Mouse (Mus musculus) liver, adult 2 months (tissue): ENCODE data around the gene Kazn. TPM values are rescaled to one million over a fixed set of nuclear protein-coding genes. Genes with fewer than 3 reads are reported as not detected.

ENCODE experiments used
- DNase-seq: peaks from one replicate; pipeline ENCODE4 v3.0.0-alpha.2; 2011; ENCODE audit warnings: low read depth, low spot score; ENCODE audit errors: extremely low read depth
- H3K27ac ChIP-seq: fragments of 200-500 bp; replicated peaks from 2 replicates; pipeline ENCODE4 v1.5.1; 2012; ENCODE audit warnings: low read depth, mild to moderate bottlenecking, control low read depth, inconsistent platforms, low read length; ENCODE audit not compliant: insufficient read depth
- H3K27me3 ChIP-seq: fragments of 200-500 bp; 2 replicates; pipeline ENCODE4 v1.6.1; 2012; ENCODE audit warnings: mild to moderate bottlenecking, moderate library complexity, low read length, inconsistent platforms; ENCODE audit not compliant: control insufficient read depth, insufficient read depth
- H3K36me3 ChIP-seq: fragments of 200-500 bp; 2 replicates; pipeline ENCODE4 v1.6.1; 2012; ENCODE audit warnings: low read length, inconsistent platforms; ENCODE audit not compliant: control insufficient read depth, insufficient read depth
- H3K4me1 ChIP-seq: fragments of 200-500 bp; 2 replicates; pipeline ENCODE4 v1.6.1; 2011; ENCODE audit warnings: low read length; ENCODE audit not compliant: control insufficient read depth, insufficient read depth
- H3K4me3 ChIP-seq: fragments of 200-500 bp; 2 replicates; pipeline ENCODE4 v1.5.1; 2011; ENCODE audit warnings: low read depth, mild to moderate bottlenecking, control low read depth, low read length, moderate library complexity; ENCODE audit not compliant: insufficient read depth
- H3K79me2 ChIP-seq: fragments of 200-500 bp; 2 replicates; pipeline ENCODE4 v1.6.1; 2012; ENCODE audit warnings: inconsistent platforms, mild to moderate bottlenecking, low read length, moderate library complexity; ENCODE audit not compliant: control insufficient read depth, insufficient read depth
- H3K9ac ChIP-seq: fragments of 200-500 bp; 2 replicates; pipeline ENCODE4 v1.6.1; 2012; ENCODE audit warnings: low read depth, mild to moderate bottlenecking, control low read depth, inconsistent platforms, low read length
- CTCF ChIP-seq: fragments of 200-500 bp; IDR thresholded peaks from 2 replicates; pipeline ENCODE4 v1.5.1; 2011; ENCODE audit warnings: low read depth, low read length, control low read depth
- POLR2A ChIP-seq: fragments of 200-500 bp; IDR thresholded peaks from 2 replicates; pipeline ENCODE4 v1.6.1; 2011; ENCODE audit warnings: low read length, control low read depth; ENCODE audit not compliant: insufficient read depth; ENCODE audit errors: extremely low read depth
- WGBS: fragments of 180-500 bp; shearing (Covaris S2); methylation state at CpG from one replicate; pipeline ENCODE4 v1.1.7; 2018; 5-methylcytosine and 5-hydroxymethylcytosine counted together
- polyA plus RNA-seq: library from polyadenylated mRNA; depleted of rRNA; stranded (reverse); fragments of >200 nt; gene quantifications from 2 replicates; pipeline ENCODE4 v1.2.3, GENCODE M21; 2012
- total RNA-seq: library from RNA; depleted of rRNA; stranded (reverse); fragments of >200 nt; gene quantifications from 2 replicates; pipeline ENCODE4 v1.2.3, GENCODE M21; 2014

The Kazn gene
- total and polyA plus RNA-seq, 2 experiments, result 0.37 to 1.3 TPM

DNA sequence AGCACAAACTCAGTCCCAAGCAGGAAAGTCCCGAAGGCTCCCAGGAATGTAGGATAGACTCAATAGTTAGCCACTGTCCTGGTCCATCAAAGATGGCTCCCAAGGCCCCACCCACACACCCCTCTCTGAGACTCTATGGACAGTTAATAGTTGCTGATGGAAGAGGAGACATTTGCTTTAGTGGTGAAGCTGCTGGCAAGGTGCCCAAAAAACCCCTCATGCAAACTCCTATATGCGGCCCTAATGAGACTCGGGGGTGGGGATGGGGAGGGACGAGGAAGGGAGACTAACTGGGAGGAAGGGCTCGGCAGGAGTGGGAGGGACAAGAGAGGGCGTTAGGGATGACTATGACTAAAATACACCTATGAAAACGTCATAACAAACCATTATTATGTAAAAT lies 29.7 kb downstream of the Kazn start:
- no peaks in the 10 kb centered on the region for H3K79me2 ChIP-seq
- H3K9ac ChIP-seq, result no peak overlapping the region
- H3K27ac ChIP-seq, result no peak overlapping the region
- TF ChIP-seq CTCF (no peak), POLR2A (no peak)
- H3K4me1 ChIP-seq, result no peaks in the 10 kb centered on the region
- WGBS, result 87% methylated on average over 7 of the region's 7 CpGs
- DNase-seq, result no peak
- no peak overlapping the region for H3K4me3 ChIP-seq
- H3K27me3 ChIP-seq, result no peaks in the 10 kb centered on the region
- H3K36me3 ChIP-seq, result no peaks in the 10 kb centered on the region

DNA sequence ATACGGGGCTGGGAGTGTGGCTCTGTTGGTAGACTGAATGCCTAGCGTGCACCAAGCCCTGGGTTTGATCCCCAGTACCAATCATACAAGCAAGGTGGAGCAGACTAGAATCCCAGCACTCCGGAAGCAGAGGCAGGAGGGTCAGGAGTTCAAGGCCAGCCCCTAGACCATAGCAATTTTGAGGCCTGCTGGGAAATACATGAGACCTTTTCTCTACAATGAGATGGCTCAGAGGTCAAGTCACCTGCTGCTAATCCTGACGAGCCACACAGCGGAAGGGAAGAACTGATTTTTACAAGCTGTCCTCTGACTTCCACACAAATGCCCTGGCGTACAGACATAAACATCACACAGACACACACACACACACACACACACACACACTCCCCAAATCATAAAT lies 33.5 kb downstream of the Kazn start:
- no peak for TF ChIP-seq CTCF
- 89% methylated on average over 6 of the region's 6 CpGs for WGBS
- Histone ChIP-seq H3K36me3 (no peaks in the 10 kb centered on the region), H3K79me2 (no peaks in the 10 kb centered on the region), H3K4me1 (no peaks in the 10 kb centered on the region), H3K27me3 (no peaks in the 10 kb centered on the region), H3K9ac (no peak overlapping the region), H3K4me3 (no peak overlapping the region), H3K27ac (no peak overlapping the region)
- DNase-seq, result no peak

DNA sequence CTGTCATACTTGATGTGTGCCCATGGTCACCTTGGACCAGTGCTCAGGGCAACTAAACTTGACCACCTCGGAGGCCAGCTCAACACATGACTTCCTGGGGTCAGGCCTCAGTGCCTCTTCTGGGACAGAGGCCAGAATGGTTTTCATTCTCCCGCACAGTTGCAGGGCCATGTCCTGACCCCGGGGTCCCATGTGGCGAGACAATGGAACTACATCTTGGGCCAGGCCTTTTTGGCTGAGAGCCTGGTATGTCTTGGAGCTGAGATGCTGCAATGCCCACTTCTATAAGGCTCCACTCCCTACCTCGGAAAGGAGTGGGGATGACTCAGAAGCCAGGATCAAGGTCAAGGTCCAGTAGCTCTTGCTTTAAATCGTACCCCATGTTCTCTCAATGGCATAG lies 42.6 kb downstream of the Kazn start:
- no peak for DNase-seq
- Histone ChIP-seq H3K9ac (no peak overlapping the region), H3K36me3 (no peaks in the 10 kb centered on the region), H3K27me3 (no peaks in the 10 kb centered on the region), H3K4me1 (no peaks in the 10 kb centered on the region), H3K79me2 (no peaks in the 10 kb centered on the region), H3K27ac (no peak overlapping the region), H3K4me3 (no peak overlapping the region)
- WGBS, result 76% methylated on average over 6 of the region's 6 CpGs
- TF ChIP-seq CTCF, result peak; percentile 31; the same call in 1 of the 2 replicates
- TF ChIP-seq POLR2A, result no peak

DNA sequence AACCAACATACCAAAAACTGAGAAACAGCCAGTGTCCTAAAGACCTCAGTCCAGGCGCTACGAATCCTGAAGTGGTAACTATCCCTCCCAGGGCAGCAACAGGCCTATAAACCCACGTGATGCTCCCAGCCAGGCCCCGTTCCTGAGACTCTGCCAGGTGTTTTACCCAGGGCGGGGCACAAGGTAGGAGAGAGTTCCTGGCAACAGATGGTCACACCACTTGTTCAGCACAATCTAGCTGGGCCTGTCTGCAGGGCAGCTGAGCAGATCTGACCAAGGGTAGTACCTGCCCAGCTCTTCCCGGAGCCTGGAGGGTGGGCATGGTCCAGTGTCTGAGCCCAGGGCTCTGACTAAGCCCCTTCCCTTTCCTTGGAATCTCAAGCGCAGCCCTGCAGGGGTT lies 45.4 kb downstream of the Kazn start:
- Histone ChIP-seq H3K4me1 (no peaks in the 10 kb centered on the region), H3K27ac (no peak overlapping the region), H3K27me3 (no peaks in the 10 kb centered on the region), H3K9ac (no peak overlapping the region), H3K4me3 (no peak overlapping the region), H3K79me2 (no peaks in the 10 kb centered on the region), H3K36me3 (no peaks in the 10 kb centered on the region)
- TF ChIP-seq POLR2A, result no peak
- no peak for DNase-seq
- 96% methylated on average over 7 of the region's 7 CpGs for WGBS

DNA sequence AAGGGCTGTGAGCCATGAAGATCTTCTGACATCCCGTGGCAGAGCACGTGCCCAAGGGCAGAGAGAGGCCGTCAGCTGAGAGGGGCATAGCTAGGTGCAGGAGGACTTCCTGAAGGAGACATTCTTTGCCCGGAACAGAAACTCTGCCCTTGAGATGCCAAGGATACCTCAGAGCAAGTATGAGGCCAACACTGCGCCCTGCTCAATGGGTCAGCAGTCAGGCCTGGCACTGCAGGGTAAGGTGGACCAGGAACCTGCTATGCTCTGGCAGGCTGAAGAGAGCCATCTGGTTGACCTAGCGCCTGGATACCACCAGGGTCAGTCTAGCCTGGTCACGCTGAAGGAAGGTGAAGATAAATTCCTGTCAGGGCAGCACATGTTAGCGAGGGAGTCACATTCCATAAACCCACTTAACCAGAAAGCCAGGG lies 46.0 kb downstream of the Kazn start:
- Histone ChIP-seq H3K36me3 (no peaks in the 10 kb centered on the region), H3K4me1 (no peaks in the 10 kb centered on the region), H3K27ac (no peak overlapping the region), H3K9ac (no peak overlapping the region), H3K27me3 (no peaks in the 10 kb centered on the region), H3K79me2 (no peaks in the 10 kb centered on the region), H3K4me3 (no peak overlapping the region)
- TF ChIP-seq POLR2A, result no peak
- no peak for TF ChIP-seq CTCF
- 86% methylated on average over 8 of the region's 8 CpGs for WGBS
- DNase-seq, result no peak

DNA sequence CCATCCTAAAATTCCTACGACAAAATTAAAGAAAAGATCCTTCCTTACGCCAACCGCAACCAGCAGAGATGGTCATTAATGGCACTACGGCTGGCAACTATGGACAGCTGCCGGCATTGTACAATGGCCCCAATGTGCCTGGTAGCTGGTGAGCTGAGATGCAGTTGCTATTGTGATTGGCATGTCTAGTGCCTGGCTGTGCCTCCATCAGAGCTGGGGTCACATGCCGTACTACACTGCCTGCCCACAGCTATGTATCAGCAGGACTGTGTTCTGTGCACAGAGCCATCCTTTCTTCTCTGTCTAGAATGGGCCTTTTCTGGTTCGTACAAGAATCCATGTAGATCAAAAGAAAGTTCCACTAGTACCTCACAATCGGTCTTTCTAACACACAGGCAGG lies 49.2 kb downstream of the Kazn start:
- no peak overlapping the region for H3K4me3 ChIP-seq
- no peaks in the 10 kb centered on the region for H3K4me1 ChIP-seq
- H3K36me3 ChIP-seq, result no peaks in the 10 kb centered on the region
- 94% methylated on average over 8 of the region's 8 CpGs for WGBS
- H3K79me2 ChIP-seq, result no peaks in the 10 kb centered on the region
- H3K9ac ChIP-seq, result no peak overlapping the region
- DNase-seq, result no peak
- H3K27ac ChIP-seq, result no peak overlapping the region
- no peak for TF ChIP-seq CTCF
- TF ChIP-seq POLR2A, result no peak
- no peaks in the 10 kb centered on the region for H3K27me3 ChIP-seq
